In the genomic region with DNA sequence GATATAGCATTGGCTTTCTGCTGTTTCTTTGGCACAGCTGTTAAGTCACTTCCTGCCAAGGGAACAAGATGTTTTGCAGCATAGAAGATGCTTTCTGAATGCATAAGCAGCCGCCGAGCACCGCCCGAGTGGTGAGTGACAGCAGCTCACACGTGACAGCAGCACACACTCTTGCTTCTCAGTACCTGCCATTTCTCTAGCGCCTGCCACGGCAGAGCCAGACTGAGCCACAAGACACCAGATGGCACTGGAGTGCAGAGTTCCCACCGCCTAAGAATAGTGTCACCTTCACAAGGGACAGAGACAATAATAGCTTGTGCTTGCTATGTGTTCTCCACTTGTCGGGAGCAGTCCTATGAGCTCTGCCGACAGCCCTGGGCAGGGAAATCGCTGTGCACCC, we compare ENCODE assay signal across 9 mouse cellular contexts. TPM values are rescaled to one million over a fixed set of nuclear protein-coding genes. Genes with fewer than 3 reads are reported as not detected.
A peak's percentile ranks its signal among the peaks of the same experiment; 100 is the strongest.
DNase-seq lines count a peak whose midpoint lies in the region; ATAC-seq lines count a peak whose summit lies in the region.
"Had no signal": no experiment of that assay in that cellular context is flagged by ENCODE, and none has a peak within 500 bp of the region (broad histone marks: within the 10 kb centered on the region; RNA-seq: fewer than 3 reads in every experiment).

No protein-coding gene starts in this region.

- H3K9me3 ChIP-seq in kidney, embryonic 15.5 days (replicated peaks): no peaks in the 10 kb centered on the region
- H3K9me3 ChIP-seq in heart, embryonic 11.5 days (replicated peaks; ENCODE audit: control insufficient read depth, low read length): no peaks in the 10 kb centered on the region

- H3K27ac ChIP-seq in kidney, embryonic 15.5 days: no peak overlapping the region
- H3K27ac ChIP-seq in heart, embryonic 11.5 days (ENCODE audit: low read depth, low read length): no peak overlapping the region

- 45% methylated on average over 11 of the region's 11 CpGs for WGBS in kidney, embryonic 15.5 days
- WGBS in heart, embryonic 11.5 days (ENCODE audit: insufficient replicate concordance): 36% methylated on average over 11 of the region's 11 CpGs

- peaks cover 24% of the 10 kb centered on the region for H3K27me3 ChIP-seq in kidney, embryonic 15.5 days
- H3K27me3 ChIP-seq in heart, embryonic 11.5 days (ENCODE audit: control insufficient read depth, insufficient read depth, low read length): no peaks in the 10 kb centered on the region

- DNase-seq in kidney, adult 11 months: no peak
- peak; percentile 78 for DNase-seq in cerebellum, adult 8-10 months
- DNase-seq in left cerebral cortex, postnatal 10 days (ENCODE audit: extremely low spot score in 1 of 2, low spot score in 2 of 2): peak; percentile 59 to 63
- peak; percentile 54 for DNase-seq in skeletal muscle tissue, adult 2 months (ENCODE audit: low read depth, low spot score)
- DNase-seq in adrenal gland, adult 8-10 months: no peak
- no peak for DNase-seq in natural killer cell, adult 2 months (ENCODE audit: low spot score in 2 of 2)

- no peaks in the 10 kb centered on the region for H3K36me3 ChIP-seq in kidney, embryonic 15.5 days
- H3K36me3 ChIP-seq in heart, embryonic 11.5 days (ENCODE audit: control insufficient read depth, insufficient read depth, low read length): no peaks in the 10 kb centered on the region

- ATAC-seq in kidney, embryonic 15.5 days (replicated peaks; ENCODE audit: low FRiP score): peak; percentile 58; the same call in 1 of the 2 replicates
- peak; percentile 74; the same call in 1 of the 2 replicates for ATAC-seq in heart, embryonic 11.5 days (replicated peaks; ENCODE audit: insufficient number of reproducible peaks, low FRiP score, low TSS enrichment)

- 0 out of 2 replicates have a peak, but pooled peaks cover 3% of the 10 kb centered on the region for H3K4me1 ChIP-seq in kidney, embryonic 15.5 days
- peaks cover 6% of the 10 kb centered on the region for H3K4me1 ChIP-seq in heart, embryonic 11.5 days (ENCODE audit: control insufficient read depth, insufficient read depth, low read length)

- H3K9ac ChIP-seq in kidney, embryonic 15.5 days: no peak overlapping the region
- no peak overlapping the region for H3K9ac ChIP-seq in heart, embryonic 11.5 days (ENCODE audit: low read depth, low read length)

- H3K4me3 ChIP-seq in kidney, embryonic 15.5 days (replicated peaks): no peak overlapping the region
- H3K4me3 ChIP-seq in heart, embryonic 11.5 days (ENCODE audit: low read depth, low read length): no peak overlapping the region

- H3K4me2 ChIP-seq in kidney, embryonic 15.5 days: no peak overlapping the region
- H3K4me2 ChIP-seq in heart, embryonic 11.5 days: peak overlapping the region; percentile 8; the same call in 1 of the 2 replicates

- intact Hi-C loops in left cerebral cortex, postnatal 10 days (cut with DNase I): loop anchor here (5.0 kb wide), 1 partner anchor 94 kb away; no protein-coding TSS in a partner anchor

RNA-seq across cellular contexts. Expression of a gene that starts 23.9 kb away (rescaled TPM):
- 0.26 and 0.31 TPM in 2 replicates for polyA plus RNA-seq in kidney, embryonic 15.5 days (2015; fragmentation: Nextera tagmentation; extraction: Ambion mirVana)
- 0.17 and 0.18 TPM in 2 replicates for polyA plus RNA-seq in heart, embryonic 11.5 days (2014; fragmentation: Nextera tagmentation; extraction: Ambion mirVana)
- 10 to 100 TPM; 57.3 to 58.5 TPM for total RNA-seq in left cerebral cortex, postnatal 10 days (2021)
- 10 to 100 TPM; 10.3 to 19.0 (median 12.7) TPM for total RNA-seq in adrenal gland, adult 8-10 months (2022)
- total RNA-seq: MEL had no signal

RNA-seq across cellular contexts. Expression of a gene that starts 34.5 kb away (rescaled TPM):
- 3.3 and 3.6 TPM in 2 replicates for polyA plus RNA-seq in kidney, embryonic 15.5 days (2015; fragmentation: Nextera tagmentation; extraction: Ambion mirVana)
- 3.3 and 4.0 TPM in 2 replicates for polyA plus RNA-seq in heart, embryonic 11.5 days (2014; fragmentation: Nextera tagmentation; extraction: Ambion mirVana)
- total RNA-seq in left cerebral cortex, postnatal 10 days (2021): 100 to 1,000 TPM; 258 to 262 TPM
- 10 to 100 TPM in 2 of 4 experiments, 1 to 10 TPM in 2; 8.9 to 20.2 (median 13.4) TPM for total RNA-seq in adrenal gland, adult 8-10 months (2022)

Comparison
In these comparisons a context has a peak if more than half of its experiments do, and no peak if none do; other contexts are left out.
1. DNase-seq: peak in cerebellum, adult 8-10 months (single experiment), left cerebral cortex, postnatal 10 days (2 of 2) and skeletal muscle tissue, adult 2 months (single experiment); none in kidney, adult 11 months (single experiment), adrenal gland, adult 8-10 months (single experiment) and natural killer cell, adult 2 months (0 of 2).
2. RNA of a gene that starts 34.5 kb away (total RNA-seq): 258 to 262 TPM in left cerebral cortex, postnatal 10 days; 8.9 to 20.2 TPM in adrenal gland, adult 8-10 months; every median in the first group is over 10 times any median in the second.